Mouse (Mus musculus): ENCODE measurements around the gene Exosc5.

The Exosc5 gene

GRCm38 (mm10) chr7:25658657-25659472, at the start of gene Exosc5, which contains the start of gene Bckdha:
Gene Exosc5 (plus strand): TSS chr7:25659164.
Gene Bckdha (minus strand): TSS chr7:25658981.
- in situ Hi-C loops (cut with MboI; ENCODE audit: low sequenced_read_pairs): no loop called here

- in situ Hi-C loops (cut with MboI; ENCODE audit: low sequenced_read_pairs): no loop called here
These were observed 48.9 kb upstream of the Exosc5 start for GRCm38 (mm10) chr7:25610056-25610455.

GRCm38 (mm10) chr7:25611501-25611900, 47.5 kb upstream of the Exosc5 start:
- in situ Hi-C loops (cut with MboI; ENCODE audit: low sequenced_read_pairs): no loop called here

- in situ Hi-C loops (cut with MboI; ENCODE audit: low sequenced_read_pairs): no loop called here
These were observed 44.9 kb upstream of the Exosc5 start for GRCm38 (mm10) chr7:25614086-25614485.

- in situ Hi-C loops (cut with MboI; ENCODE audit: low sequenced_read_pairs): no loop called here
These were observed 43.9 kb upstream of the Exosc5 start for GRCm38 (mm10) chr7:25614831-25615705.

- in situ Hi-C loops (cut with MboI; ENCODE audit: low sequenced_read_pairs): no loop called here
These were observed 43.3 kb upstream of the Exosc5 start, which contains the start of gene Erich4 for GRCm38 (mm10) chr7:25615706-25616011. Gene Erich4 (minus strand): TSS chr7:25615892.

GRCm38 (mm10) chr7:25617376-25618160, 41.4 kb upstream of the Exosc5 start:
- in situ Hi-C loops (cut with MboI; ENCODE audit: low sequenced_read_pairs): no loop called here

- in situ Hi-C loops (cut with MboI; ENCODE audit: low sequenced_read_pairs): no loop called here
These were observed 39.9 kb upstream of the Exosc5 start, which contains the start of gene Dmac2 for GRCm38 (mm10) chr7:25618865-25619721. Gene Dmac2 (plus strand): TSS chr7:25619414.

- in situ Hi-C loops (cut with MboI; ENCODE audit: low sequenced_read_pairs): no loop called here
These were observed 39.3 kb upstream of the Exosc5 start for GRCm38 (mm10) chr7:25619722-25619991.

- in situ Hi-C loops (cut with MboI; ENCODE audit: low sequenced_read_pairs): no loop called here
These were observed 38.9 kb upstream of the Exosc5 start for GRCm38 (mm10) chr7:25620101-25620500.

- in situ Hi-C loops (cut with MboI; ENCODE audit: low sequenced_read_pairs): no loop called here
These were observed 38.2 kb upstream of the Exosc5 start for GRCm38 (mm10) chr7:25620751-25621150.

GRCm38 (mm10) chr7:25623857-25624370, 35.0 kb upstream of the Exosc5 start:
- in situ Hi-C loops (cut with MboI; ENCODE audit: low sequenced_read_pairs): no loop called here

- in situ Hi-C loops (cut with MboI; ENCODE audit: low sequenced_read_pairs): no loop called here
These were observed 34.1 kb upstream of the Exosc5 start for GRCm38 (mm10) chr7:25624851-25625250.

GRCm38 (mm10) chr7:25625594-25626250, 33.2 kb upstream of the Exosc5 start:
- in situ Hi-C loops (cut with MboI; ENCODE audit: low sequenced_read_pairs): no loop called here

GRCm38 (mm10) chr7:25626509-25627430, 32.2 kb upstream of the Exosc5 start, which contains the start of gene B3gnt8:
Gene B3gnt8 (plus strand): TSS chr7:25626654.
- in situ Hi-C loops (cut with MboI; ENCODE audit: low sequenced_read_pairs): no loop called here

GRCm38 (mm10) chr7:25627431-25628322, 31.3 kb upstream of the Exosc5 start:
- in situ Hi-C loops (cut with MboI; ENCODE audit: low sequenced_read_pairs): no loop called here

- in situ Hi-C loops (cut with MboI; ENCODE audit: low sequenced_read_pairs): no loop called here
These were observed 30.7 kb upstream of the Exosc5 start for GRCm38 (mm10) chr7:25628323-25628620.

GRCm38 (mm10) chr7:25632679-25633078, 26.3 kb upstream of the Exosc5 start:
- in situ Hi-C loops (cut with MboI; ENCODE audit: low sequenced_read_pairs): no loop called here
